Mouse (Mus musculus) gastrocnemius, adult 18-20 months (tissue): ENCODE measurements at regions not wholly inside any gene's neighbourhood (a gene's known extent, or its start where the extent isn't known, plus 50 kb on each side); places are given as distances from the start of the nearest gene placed in this dataset.
"Not testable (repeated sequence)": the region's sequence is repeated elsewhere in the genome, so short reads cannot be mapped to it uniquely, and the experiment has no call there.

Experiments
- DNase-seq: peaks from one replicate; pipeline ENCODE4 v3.0.0; 2021; ENCODE audit warnings: low spot score

- DNase-seq, result no peak
Observed at GRCm38 (mm10) chr2:53276435-53276834, 84.9 kb downstream of the Arl6ip6 start.

DNA sequence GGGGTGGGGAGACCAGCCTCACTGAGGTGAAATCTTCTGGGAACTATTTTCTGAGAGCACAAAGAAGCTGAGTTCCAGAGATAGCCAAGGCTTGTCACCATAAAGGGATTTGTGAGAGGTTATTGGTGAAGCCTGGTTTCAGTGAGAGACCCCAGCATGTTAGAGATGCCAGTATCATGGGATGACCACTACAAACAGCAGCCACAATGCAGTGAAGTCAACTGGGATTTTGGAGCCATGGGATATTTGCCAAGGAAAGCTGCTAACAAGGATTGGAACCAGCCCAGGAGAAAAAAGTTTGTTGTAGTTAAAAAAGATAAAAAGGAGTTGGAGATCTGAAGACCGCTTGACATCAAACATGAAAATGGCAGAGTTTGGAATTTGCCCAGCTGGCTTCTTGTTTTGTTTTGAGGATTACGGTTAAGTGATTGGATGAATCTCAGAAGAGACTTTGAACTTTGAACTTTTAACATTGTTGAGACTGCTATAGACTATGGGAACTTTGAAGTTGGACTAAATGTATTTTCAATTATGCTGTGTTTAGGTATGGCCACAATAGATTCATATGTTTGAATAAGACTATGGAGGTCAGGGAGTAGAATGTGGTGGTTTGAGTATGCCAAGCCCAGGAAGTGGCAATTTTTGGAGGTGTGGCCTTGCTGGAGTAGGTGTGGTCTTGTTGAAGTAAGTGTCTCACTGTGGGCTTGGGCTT is 110.3 kb downstream of the Arl6ip6 start:
- DNase-seq, result no peak

DNA sequence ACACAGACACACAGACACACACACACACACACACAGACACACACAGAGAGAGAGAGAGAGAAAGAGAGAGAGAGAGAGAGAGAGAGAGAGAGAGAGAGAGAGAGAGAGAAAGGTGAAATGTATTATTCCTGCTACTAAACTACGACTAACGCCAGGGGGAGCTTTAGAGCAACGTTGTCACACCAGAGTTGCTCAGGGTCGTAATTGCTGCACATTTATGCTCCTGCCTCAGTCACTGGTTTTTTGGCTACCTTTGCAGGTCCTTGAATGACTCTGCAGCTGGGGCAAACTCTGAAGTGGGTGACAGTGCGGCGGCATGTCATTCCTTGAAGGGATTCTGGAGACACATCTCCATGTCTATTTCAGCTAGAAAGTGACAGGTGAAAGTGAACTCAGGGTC is 139.2 kb downstream of the Arl6ip6 start:
- DNase-seq, result no peak

DNA sequence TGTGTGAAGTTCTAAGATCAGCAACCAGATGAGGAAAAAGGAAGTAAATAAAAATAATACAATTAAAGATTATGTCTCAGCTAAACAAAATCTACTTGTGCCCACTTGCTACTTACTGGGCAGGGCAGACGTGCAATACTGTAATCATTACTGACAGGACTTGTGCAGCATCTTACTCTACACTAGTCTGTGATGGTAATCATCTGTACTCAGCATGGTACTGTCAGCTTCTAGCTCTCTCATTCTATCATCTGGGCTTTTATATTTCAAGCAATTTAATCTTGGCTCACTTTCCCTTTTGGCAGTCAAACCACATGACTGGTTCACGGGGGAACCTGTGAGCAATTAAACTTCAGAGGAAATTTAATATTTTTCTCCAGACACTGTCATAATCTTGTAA is 167.5 kb downstream of the Arl6ip6 start:
- no peak for DNase-seq

DNA sequence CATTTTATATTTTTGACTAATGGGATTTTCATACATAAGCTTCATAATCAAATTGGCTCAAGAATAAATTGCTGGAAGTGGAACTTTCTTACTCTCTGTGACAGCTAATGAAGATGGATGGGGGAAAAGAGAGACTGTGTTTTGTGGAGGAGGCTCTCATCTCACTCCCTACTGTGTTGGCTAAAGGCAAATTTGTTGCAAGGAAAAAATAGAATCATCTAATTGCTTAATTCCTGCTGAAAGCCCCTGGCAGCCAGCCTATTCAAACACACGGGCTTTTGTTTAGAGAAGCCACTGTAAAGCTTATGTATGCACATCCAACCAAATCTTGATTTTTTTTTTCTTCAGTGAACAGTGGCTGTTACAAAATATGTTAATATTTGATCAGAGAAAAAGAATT is 190.8 kb downstream of the Arl6ip6 start:
- DNase-seq, result no peak

DNA sequence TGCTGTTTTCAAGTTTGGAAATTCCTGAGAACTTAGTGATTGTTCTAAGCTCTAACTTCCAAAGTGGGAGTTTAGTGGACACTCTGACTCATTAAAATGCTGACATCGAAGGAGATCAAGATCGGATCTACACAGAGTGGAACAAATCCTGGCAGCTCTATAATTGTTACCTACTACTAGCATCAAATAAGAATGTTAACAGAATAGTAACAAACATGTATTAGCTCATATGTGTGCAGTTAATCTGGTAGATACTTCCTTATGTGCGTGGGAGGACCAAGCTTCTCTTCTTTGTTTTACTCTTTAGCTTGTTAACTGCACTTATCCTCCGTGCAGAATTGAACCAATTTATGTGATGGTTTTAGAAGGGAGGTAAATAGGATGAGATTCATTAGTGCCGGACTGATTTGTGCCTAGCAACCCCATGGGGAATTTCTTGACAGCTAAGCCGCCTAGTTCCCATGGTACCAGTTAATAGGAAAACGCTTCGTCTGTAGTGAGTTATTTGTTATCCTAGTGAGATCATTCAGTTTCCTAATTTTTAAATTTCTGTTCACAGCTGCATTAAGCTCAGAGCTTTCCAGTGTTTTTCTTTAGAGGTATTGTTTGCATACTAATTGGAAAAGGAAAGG is 193.1 kb downstream of the Arl6ip6 start:
- DNase-seq, result no peak

GRCm38 (mm10) chr2:53388652-53389051 is 197.1 kb downstream of the Arl6ip6 start:
- DNase-seq, result no peak

DNA sequence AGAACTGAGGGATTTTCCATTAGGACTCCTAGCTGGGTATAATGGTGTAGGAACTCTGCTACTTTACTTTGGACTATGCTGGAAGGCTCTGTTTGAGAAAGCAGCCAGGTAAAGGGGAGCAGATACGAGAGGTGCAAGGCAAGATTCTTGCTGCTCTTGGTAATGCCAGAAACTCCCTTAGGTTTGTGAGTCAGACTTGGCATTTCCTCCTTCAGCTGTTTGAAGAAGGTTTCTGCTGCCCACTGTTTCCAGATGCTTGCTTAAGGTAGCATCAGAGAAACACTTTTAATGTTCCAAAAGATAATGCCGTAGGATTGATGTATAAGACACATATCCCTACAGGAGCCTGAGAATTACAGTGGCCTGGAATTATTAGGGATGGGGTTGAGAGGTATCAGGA is 222.9 kb downstream of the Arl6ip6 start:
- no peak for DNase-seq

GRCm38 (mm10) chr2:53437046-53437815 is 245.7 kb downstream of the Arl6ip6 start:
- no peak for DNase-seq

DNA sequence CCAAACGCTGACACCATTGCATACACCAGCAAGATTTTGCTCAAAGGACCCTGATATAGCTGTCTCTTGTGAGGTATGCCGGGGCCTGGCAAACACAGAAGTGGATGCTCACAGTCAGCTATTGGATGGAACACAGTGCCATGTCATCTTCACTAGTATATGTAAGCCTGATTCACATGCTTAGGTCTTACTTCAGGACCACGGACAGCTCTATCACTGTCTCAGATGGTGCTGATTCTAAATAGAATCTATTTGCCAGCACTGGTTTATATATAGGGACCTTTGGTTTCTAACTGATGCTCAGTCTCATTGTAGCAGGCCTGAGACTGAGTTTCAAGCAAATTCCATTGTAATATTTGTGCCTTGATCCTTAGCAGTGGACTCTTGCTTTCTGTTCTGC is 248.8 kb downstream of the Arl6ip6 start:
- not testable (repeated sequence) for DNase-seq

GRCm38 (mm10) chr2:53460265-53460664 is 268.7 kb downstream of the Arl6ip6 start:
- no peak for DNase-seq

GRCm38 (mm10) chr2:53474455-53474854 is 282.9 kb downstream of the Arl6ip6 start:
- no peak for DNase-seq

- not testable (repeated sequence) for DNase-seq
Observed at GRCm38 (mm10) chr2:53479051-53479450, 287.5 kb downstream of the Arl6ip6 start.

GRCm38 (mm10) chr2:53488301-53488700 is 296.8 kb downstream of the Arl6ip6 start:
- DNase-seq, result no peak

DNA sequence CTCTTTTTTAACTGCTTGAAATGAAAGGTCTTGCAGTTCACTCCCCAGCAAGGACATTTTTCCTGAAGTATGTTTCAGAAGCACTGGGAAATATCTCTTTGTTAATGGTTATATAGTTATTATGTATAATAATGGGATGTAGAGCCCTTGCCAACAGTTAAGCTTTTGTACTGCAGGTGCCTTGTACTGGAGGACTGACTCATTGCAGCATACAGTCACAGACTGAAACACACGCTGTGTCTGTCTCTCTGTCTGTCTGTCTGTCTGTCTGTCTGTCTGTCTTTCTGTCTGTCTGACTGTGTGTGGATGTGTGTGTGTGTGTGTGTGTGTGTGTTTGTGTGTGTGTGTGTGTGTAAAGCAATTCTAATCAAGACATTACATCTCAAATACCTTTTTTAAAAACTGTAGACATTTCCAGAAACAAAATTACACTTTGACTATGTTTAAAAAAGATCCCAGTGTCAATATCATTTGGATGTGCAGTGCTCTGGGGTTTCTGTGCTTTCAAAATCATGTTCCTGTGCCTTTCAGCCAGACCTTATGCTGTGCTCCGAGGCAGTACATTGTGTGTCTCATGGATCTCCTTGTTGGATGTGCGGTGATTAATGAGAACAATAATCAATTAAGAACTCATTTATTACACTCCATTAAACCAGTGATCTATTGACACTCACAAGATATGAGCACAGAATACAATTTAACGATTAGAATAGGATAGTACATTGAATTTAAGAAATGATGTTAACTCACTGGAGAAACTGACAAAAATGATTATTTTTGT is 299.5 kb downstream of the Arl6ip6 start:
- DNase-seq, result no peak

DNA sequence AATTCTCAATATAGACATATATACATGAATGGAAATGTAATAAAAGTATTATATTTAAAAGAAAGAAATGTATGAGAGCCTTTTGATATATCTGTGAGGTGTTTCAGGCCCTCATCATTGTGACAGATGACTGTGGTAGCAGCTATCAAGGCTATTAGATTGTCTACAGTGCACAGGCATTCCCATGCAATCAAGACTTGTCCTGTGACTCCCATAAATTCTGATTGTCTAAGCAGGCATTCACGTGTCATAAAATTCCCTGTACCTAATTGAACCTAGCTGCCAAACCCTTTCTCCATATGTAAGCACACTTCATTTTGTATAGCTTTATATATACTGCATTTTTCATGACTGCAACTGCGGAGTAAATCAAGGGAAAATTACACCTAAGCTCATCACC is 301.3 kb downstream of the Arl6ip6 start:
- DNase-seq, result no peak

GRCm38 (mm10) chr2:53501657-53502274 is 310.2 kb downstream of the Arl6ip6 start:
- no peak for DNase-seq

DNA sequence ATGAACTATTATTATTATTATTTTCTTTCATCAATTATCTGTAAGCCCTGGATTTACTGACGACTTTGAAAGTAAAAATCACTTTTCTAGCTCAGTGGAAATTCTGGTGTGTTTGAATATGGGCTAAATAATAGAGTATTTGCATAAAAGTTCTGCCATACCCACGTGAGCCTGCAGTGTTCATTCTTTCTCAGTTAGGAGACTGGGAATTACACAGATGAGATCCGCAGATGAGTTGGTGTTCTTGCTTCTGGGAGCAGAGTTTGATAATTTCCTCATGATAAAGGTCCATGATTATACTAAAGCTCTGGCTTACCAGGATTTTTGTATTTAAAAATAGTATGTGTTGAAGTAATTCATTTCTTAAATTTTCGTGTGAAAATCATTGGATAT is 310.7 kb downstream of the Arl6ip6 start:
- no peak for DNase-seq

- DNase-seq, result no peak
Observed at GRCm38 (mm10) chr2:53542097-53542496, 350.6 kb downstream of the Arl6ip6 start.

GRCm38 (mm10) chr2:53574007-53574406 is 382.5 kb downstream of the Arl6ip6 start:
- no peak for DNase-seq

GRCm38 (mm10) chr2:53605829-53606228 is 414.3 kb downstream of the Arl6ip6 start:
- DNase-seq, result no peak
